Mouse (Mus musculus) limb, embryonic 15.5 days (tissue): ENCODE results near the gene Drg1. TPM values are rescaled to one million over a fixed set of nuclear protein-coding genes. Genes with fewer than 3 reads are reported as not detected.

Source experiments
- polyA plus RNA-seq: library from polyadenylated mRNA; unstranded; fragments of >200 nt; fragmentation: Nextera tagmentation; extraction: Ambion mirVana; gene quantifications from 2 replicates; pipeline ENCODE4 v1.2.1, GENCODE M21; 2015

Gene Drg1
- polyA plus RNA-seq, 1 experiment from 2014 or later, result 191 TPM

Other genes with a start within 250 kb of the Drg1 start
- 14.4 and 15.8 TPM in 2 replicates for gene Sfi1, start 73.0 kb downstream of the Drg1 start, polyA plus RNA-seq
- 38.5 and 45.8 TPM in 2 replicates for gene Eif4enif1, start 64.0 kb downstream of the Drg1 start, polyA plus RNA-seq
- gene Patz1, start 22.5 kb upstream of the Drg1 start, polyA plus RNA-seq, result 28.4 and 32.3 TPM in 2 replicates
- 15.6 and 17.9 TPM in 2 replicates for gene Pik3ip1, start 64.0 kb upstream of the Drg1 start, polyA plus RNA-seq
- 102 and 108 TPM in 2 replicates for gene Limk2, start 142.8 kb upstream of the Drg1 start, polyA plus RNA-seq
- gene Rnf185, start 185.9 kb upstream of the Drg1 start, polyA plus RNA-seq, result 32.8 and 35.7 TPM in 2 replicates
- 1.6 and 2.3 TPM in 2 replicates for gene Pla2g3, start 221.9 kb upstream of the Drg1 start, polyA plus RNA-seq
- gene Inpp5j, start 238.4 kb upstream of the Drg1 start, polyA plus RNA-seq, result 0.65 and 0.79 TPM in 2 replicates
- gene Selenom, start 248.3 kb upstream of the Drg1 start, polyA plus RNA-seq, result 215 and 226 TPM in 2 replicates